Mouse (Mus musculus) frontal cortex, postnatal 14 days (tissue): ENCODE data around the gene Zfp692.
A peak's percentile ranks its signal among the peaks of the same experiment; 100 is the strongest.
"Not testable (repeated sequence)": the region's sequence is repeated elsewhere in the genome, so short reads cannot be mapped to it uniquely, and the experiment has no call there.

Experiments
- DNase-seq, 2 experiments: peaks; one replicate each; pipeline ENCODE4 v3.0.0; 2022; ENCODE audit warnings: low spot score in 2 of 2

Gene Zfp692

GRCm38 (mm10) chr11:58306860-58307308 lies at the start of gene Zfp692:
Gene Zfp692 (plus strand): TSS chr11:58307069.
- peak; percentile 94 for DNase-seq

DNA sequence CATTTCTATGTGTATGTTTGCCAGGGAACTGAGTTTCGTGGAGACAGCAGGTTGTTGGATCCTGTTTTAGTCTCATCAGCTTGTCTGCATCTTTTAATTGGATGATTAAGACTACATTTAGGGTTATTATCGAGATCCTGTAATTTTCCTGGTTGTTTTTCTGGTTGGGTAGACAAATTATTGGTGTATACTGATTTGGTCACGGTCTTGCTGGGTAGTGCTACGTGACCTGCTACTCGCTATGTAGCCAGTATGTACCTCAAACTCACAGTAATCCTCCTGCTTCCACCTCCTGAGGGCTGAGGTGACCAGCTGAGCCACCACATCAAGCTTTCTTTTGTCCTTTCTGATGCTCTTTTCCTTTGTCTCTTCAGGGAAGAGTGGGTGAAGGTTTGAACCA lies 49.1 kb upstream of the Zfp692 start:
- DNase-seq: no peak

GRCm38 (mm10) chr11:58260156-58260555 lies 46.7 kb upstream of the Zfp692 start:
- no peak for DNase-seq

DNA sequence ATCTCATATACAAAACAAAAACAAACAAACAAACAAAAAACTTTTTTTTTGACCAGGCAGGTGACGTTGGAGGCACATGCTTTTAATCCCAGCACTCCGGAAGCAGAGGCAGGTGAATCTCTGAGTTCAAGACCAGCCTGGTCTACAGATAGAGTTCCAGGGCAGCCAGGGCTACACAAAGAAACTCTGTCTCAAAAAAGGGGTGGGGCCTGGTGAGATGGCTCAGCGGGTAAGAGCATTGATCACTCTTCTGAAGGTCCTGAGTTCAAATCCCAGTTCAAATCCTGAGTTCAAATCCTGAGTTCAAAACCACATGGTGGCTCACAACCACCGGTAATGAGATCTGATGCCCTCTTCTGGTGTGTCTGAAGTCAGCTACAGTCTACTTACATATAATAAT lies 45.0 kb upstream of the Zfp692 start:
- no peak for DNase-seq

DNA sequence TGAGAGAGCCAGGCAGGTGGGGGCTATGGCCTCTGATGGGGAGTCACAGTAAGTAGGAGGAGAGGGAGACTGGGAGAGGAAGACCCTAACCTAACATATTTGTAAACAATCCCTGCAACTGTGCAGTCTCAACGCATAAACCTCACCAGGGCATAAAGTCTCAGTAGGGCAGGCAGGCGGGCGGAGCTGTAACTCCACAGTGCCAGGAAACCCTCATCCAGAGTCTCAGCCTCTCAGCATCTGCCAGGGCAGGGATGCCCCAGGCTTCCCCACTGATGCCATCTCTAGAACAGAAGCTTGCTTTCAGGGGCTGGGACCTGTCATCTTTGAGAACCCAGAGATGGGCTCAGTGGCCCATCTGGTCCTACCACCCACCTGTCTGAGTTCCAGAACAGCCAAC lies 44.5 kb upstream of the Zfp692 start:
- no peak for DNase-seq

DNA sequence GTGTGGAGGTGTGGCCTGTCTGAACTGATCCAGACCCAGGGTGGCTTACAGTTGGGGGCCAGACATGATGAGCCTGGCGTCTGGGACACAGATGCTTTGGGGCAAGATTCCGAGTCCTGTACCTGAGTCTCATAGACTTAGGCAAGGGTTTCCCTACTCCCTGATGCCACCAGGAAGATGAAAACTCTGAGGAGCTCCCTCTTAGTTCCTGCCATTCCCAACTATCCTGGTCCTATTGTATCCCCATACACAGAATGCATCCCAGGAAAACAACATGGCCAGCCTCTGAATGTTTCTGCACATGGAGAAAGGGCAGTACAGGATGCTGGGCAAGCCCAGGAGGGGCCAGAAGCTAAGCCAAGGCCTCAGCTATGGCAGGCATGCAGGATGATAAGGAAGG lies 43.4 kb upstream of the Zfp692 start:
- no peak for DNase-seq

- no peak for DNase-seq
These were observed 42.3 kb upstream of the Zfp692 start for GRCm38 (mm10) chr11:58264546-58264945.

DNA sequence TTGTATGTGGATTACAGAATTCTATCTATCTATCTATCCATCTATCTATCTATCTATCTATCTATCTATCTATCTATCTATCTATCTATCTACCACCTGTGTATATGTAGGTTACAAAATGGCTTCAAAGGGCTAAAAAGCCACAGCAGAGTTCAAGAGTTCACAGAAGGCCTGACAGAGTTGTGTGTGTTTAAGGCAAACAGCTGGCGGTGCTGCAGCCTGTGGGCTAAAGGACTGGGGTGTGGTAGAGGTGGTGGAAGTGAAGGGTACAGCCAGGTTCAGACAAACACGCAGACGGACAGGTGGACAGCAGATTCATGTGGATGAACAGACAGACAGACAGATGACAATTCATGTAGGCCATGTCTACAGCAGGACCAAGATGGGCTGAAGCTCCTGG lies 38.6 kb upstream of the Zfp692 start:
- no peak for DNase-seq

DNA sequence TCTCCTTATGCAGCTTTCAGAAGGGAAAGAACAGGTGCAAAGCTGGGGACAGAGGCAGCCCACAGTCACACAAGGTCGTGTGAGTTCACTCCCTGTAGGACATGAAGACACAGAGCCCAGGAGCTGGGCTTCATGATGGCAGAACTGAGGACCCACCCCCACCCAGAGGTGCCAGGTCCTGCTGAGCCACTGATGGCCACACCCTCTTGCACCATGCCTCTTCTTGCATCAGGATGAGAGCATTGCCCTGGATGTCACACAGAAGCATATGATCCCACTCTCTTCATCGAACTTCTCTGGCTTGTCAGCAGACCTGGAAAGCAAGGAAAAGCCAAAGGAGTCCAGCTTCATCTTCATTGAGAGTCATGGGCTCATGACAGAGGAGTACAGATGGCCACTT lies 32.3 kb upstream of the Zfp692 start, which contains the start of gene 4930438A08Rik:
4930438A08Rik (plus strand) TSS at position 228 of the 400 bp plus-strand sequence.
- no peak for DNase-seq

DNA sequence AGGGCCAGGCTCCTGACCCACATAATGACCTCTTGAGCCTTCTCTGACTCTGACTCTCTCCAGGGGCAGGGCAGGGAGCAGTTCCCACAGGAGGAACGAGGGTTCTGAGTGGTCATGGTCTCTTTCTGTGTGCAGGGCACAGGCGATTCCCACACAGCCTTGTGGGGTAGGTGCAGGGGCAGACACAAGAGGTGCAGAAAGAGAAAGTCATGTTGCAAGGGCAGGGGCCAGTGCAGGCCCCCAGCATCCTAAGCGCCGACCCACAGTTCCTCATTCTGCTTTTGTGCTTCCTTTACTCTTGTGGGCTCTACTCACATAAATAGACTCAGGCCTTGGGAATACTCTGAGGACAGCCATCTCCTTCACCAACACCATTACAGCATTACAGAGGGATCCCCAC lies 31.1 kb upstream of the Zfp692 start:
- no peak for DNase-seq

GRCm38 (mm10) chr11:58281970-58282496 lies 24.8 kb upstream of the Zfp692 start:
- no peak for DNase-seq

DNA sequence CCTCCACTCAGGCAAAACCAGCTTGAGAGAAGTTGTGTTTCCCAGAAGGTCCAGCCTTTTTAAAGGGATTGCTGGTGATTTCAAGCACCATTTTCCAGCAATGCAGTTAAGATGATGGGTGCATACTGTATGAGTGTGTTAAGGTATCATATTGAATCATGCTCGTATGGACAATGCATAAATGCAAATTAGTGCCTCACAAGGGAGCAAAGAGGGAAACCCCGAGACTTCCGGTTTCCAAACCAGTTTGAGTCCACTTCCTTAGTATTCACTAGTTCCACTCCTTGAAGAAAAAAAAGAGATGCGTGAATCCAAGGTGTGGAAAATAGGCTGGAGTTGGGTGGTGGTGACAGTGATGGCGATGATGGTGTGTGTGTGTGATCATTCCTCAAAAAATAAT lies 24.4 kb upstream of the Zfp692 start:
- DNase-seq: no peak

- DNase-seq: no peak
These were observed 16.7 kb upstream of the Zfp692 start for GRCm38 (mm10) chr11:58289992-58290682.

DNA sequence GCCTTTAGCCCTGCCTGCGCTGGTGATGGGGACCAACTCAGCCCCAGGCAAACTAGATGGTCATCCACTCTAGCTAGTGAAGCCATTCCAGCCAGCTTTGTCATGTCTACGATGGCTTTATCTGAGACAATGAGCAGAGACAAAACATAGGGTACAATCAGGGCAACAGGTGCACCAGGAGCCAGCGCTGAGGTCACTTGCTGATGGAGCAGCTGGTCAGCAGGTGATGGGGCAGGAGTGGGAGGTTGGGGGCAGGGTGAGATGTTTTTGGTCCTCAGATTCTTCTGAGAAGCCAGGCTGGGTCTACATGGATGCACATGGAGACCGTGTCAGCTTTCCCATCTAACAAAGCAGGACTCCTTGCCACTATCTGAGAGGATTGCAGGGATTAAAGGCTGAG lies 16.1 kb upstream of the Zfp692 start:
- DNase-seq: no peak

GRCm38 (mm10) chr11:58292791-58293190 lies 14.1 kb upstream of the Zfp692 start:
- no peak for DNase-seq

DNA sequence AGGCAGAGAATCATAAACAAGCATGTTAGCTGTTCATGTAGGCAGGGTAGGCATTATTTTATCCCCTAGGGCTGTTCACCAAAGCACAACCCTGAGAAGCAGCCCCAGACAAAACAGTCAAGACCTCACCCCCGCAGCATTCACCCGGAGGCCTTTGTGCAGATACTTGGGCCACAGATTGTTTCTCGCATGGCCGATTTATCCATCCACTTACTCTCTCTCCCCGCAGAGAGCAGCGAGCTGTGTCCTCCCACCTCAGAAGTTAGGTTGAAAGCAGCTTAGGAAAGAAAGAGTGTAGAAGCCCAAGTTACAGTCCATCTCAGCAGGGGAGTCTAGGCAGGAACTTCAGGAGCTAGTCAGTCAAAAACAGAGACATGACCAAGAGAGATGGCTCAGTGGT lies 9.5 kb upstream of the Zfp692 start:
- no peak for DNase-seq

DNA sequence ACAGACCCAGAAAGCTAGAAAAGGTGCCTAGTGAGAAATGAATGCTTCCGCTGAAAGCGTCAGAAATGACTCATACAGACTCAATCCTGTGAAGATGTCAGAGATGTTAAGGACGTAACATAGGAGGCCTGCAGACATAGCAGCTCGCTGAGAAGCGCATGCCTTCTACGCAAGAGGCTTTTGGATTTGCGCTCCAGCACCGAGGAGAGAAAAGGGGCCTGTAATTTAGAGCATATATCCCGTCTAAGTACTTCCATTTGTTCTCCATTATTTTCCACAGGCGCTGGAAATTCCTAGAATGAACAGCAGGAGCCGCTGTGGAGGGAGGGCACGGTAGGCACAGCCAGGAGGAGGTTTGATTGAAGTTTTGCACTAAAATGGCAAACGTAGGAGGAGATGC lies 5.8 kb upstream of the Zfp692 start:
- DNase-seq: peak; percentile 58 to 73

GRCm38 (mm10) chr11:58301837-58302754 lies 4.8 kb upstream of the Zfp692 start:
- peak; percentile 95 to 99 for DNase-seq

DNA sequence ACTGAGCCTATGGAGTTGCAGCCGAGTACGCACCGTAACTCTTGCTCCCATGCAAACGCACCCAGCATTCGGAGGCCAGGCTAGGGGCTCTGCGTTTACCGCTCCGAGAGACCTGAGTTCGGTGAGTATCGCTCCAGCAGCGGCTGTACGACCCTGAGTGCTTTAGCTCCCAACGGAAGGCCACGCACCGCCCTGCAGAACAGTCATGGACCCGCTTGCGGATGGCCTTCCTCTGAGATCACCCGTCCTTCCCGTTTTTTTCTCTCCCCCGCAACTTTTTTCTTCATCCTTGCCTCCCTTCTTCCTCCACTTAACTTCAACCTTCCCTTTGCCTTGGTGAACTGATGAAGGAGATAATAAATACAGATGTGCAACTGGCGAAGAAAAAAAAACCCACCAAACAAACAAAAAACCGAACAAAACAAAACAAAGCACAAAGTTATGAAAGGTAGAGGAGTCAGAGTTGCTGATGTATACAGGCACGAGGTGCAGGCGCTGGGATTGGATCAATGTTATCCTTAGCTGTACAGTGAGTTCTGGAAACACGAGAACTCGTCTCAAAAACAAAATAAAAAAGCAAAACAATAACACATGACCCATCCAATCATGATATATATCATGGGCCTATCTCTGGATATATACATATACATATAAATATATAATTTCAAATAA lies 4.0 kb upstream of the Zfp692 start:
- DNase-seq: no peak

DNA sequence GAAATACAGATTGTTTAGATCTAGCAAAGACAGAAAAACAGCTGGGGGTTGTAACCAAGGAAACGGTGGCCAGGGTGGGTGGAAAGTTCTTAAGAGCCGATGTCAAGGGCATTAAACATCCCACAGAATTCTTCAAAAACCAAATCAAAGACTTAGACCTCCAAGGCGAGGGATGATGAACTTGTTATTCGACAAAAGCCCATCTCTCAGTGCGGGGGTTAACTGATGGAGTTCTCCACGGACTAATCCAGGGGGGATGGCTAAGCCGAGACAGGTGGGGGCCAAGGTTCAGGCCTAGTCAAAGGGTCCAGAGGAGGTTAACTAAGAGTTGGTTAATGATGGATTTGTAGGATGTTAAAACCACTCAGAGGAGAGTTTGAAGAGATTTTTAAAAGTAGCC lies 3.3 kb upstream of the Zfp692 start:
- DNase-seq: no peak

- not testable (repeated sequence) for DNase-seq
These were observed 1.6 kb upstream of the Zfp692 start for GRCm38 (mm10) chr11:58305299-58305698.
